In the genomic region with DNA sequence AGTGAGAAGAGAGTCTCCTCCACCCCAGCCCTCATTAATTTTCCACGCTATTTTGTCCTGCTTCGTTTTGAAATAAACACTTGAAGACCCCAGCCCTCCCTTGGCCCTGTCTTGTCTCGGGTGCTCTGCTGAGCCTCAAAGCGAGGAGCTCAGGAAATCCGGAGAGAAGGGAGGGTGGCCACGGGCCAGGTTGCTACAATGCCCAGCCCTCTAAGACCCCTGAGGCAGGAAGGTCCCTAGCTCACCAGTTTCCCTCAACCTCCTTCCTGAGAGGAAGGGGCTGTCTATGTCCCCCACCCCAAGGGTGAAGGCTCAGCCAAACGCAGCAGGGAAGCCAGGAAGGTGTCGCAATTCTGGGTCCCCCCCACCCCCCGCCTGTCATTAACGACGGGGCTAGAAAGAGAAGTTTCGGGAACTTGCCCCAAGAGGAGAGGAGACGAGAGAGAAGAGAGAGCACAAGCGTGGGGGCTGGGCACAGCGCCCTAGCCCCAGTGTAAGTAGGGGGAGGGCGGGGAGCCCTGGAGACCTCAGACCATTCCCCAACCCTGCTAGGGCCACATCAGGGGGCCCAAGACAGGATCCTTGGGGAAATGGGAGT, we compare ENCODE assay signal across 15 mouse cellular contexts. TPM values are rescaled to one million over a fixed set of nuclear protein-coding genes. Genes with fewer than 3 reads are reported as not detected.
DNase-seq lines count a peak whose midpoint lies in the region; ATAC-seq and TF ChIP-seq lines count a peak whose summit lies in the region.
"Had no signal": no experiment of that assay in that cellular context is flagged by ENCODE, and none has a peak within 500 bp of the region (broad histone marks: within the 10 kb centered on the region; RNA-seq: fewer than 3 reads in every experiment).

Gene Csf3r (plus strand): TSS at position 248 of the 598 bp plus-strand sequence.

- no peak for ATAC-seq in kidney, postnatal 0 days (replicated peaks; ENCODE audit: low FRiP score, low read depth)
- no peak for ATAC-seq in erythroid progenitor cell, adult 5-6 weeks (replicated peaks; ENCODE audit: low FRiP score, poor library complexity, severe bottlenecking)
- 0 out of 2 replicates have a peak, but pooled peaks have one; percentile 19 for ATAC-seq in liver, postnatal 0 days
- ATAC-seq: forebrain, embryonic 14.5 days had no signal

- no peaks in the 10 kb centered on the region for H3K4me1 ChIP-seq in kidney, postnatal 0 days (replicated peaks; ENCODE audit: insufficient read depth, low read length)
- no peaks in the 10 kb centered on the region for H3K4me1 ChIP-seq in liver, postnatal 0 days (ENCODE audit: insufficient read depth)
- H3K4me1 ChIP-seq in forebrain, embryonic 10.5 days: 0 out of 2 replicates have a peak, but pooled peaks cover 4% of the 10 kb centered on the region
- H3K4me1 ChIP-seq: embryonic facial prominence, embryonic 13.5 days; heart, embryonic 13.5 days; hindbrain, embryonic 13.5 days had no signal

- H3K9me3 ChIP-seq in kidney, postnatal 0 days (replicated peaks; ENCODE audit: low read length): no peaks in the 10 kb centered on the region
- H3K9me3 ChIP-seq in liver, postnatal 0 days (ENCODE audit: low read length): no peaks in the 10 kb centered on the region
- H3K9me3 ChIP-seq in forebrain, embryonic 10.5 days: no peaks in the 10 kb centered on the region
- H3K9me3 ChIP-seq: embryonic facial prominence, embryonic 13.5 days; heart, embryonic 13.5 days; hindbrain, embryonic 13.5 days had no signal

- no peak for TF ChIP-seq EP300 in liver, postnatal 0 days (IDR thresholded peaks at IDR 0.05; ENCODE audit: low read depth)

- H3K36me3 ChIP-seq in kidney, postnatal 0 days (ENCODE audit: insufficient read depth, low read length): no peaks in the 10 kb centered on the region
- H3K36me3 ChIP-seq in liver, postnatal 0 days (replicated peaks; ENCODE audit: insufficient read depth, low read length): no peaks in the 10 kb centered on the region
- H3K36me3 ChIP-seq in forebrain, embryonic 10.5 days (replicated peaks): no peaks in the 10 kb centered on the region
- H3K36me3 ChIP-seq: embryonic facial prominence, embryonic 13.5 days; heart, embryonic 13.5 days; hindbrain, embryonic 13.5 days had no signal

- no peak within 1 kb of the TSS for H3K27ac ChIP-seq in kidney, postnatal 0 days
- H3K27ac ChIP-seq in liver, postnatal 0 days (ENCODE audit: low read depth): peak within 1 kb of the TSS; percentile 66
- H3K27ac ChIP-seq in forebrain, embryonic 10.5 days: no peak within 1 kb of the TSS
- H3K27ac ChIP-seq: embryonic facial prominence, embryonic 13.5 days; heart, embryonic 13.5 days; hindbrain, embryonic 13.5 days had no signal

- H3K9ac ChIP-seq in kidney, postnatal 0 days (ENCODE audit: low read depth, low read length): no peak within 1 kb of the TSS
- H3K9ac ChIP-seq in liver, postnatal 0 days (replicated peaks): peak within 1 kb of the TSS; percentile 48
- H3K9ac ChIP-seq: embryonic facial prominence, embryonic 13.5 days; heart, embryonic 13.5 days; hindbrain, embryonic 13.5 days had no signal

- H3K27me3 ChIP-seq in kidney, postnatal 0 days (ENCODE audit: insufficient read depth, low read length): no peaks in the 10 kb centered on the region
- H3K27me3 ChIP-seq in liver, postnatal 0 days (ENCODE audit: insufficient read depth, low read length): no peaks in the 10 kb centered on the region
- H3K27me3 ChIP-seq in forebrain, embryonic 10.5 days (ENCODE audit: poor library complexity, severe bottlenecking): no peaks in the 10 kb centered on the region
- H3K27me3 ChIP-seq: embryonic facial prominence, embryonic 13.5 days; hindbrain, embryonic 13.5 days had no signal

- TF ChIP-seq CTCF in kidney, postnatal 0 days (IDR thresholded peaks at IDR 0.05; ENCODE audit: low read depth): no peak
- no peak for TF ChIP-seq CTCF in liver, postnatal 0 days (IDR thresholded peaks at IDR 0.05; ENCODE audit: low read depth)

- WGBS in kidney, postnatal 0 days: 37% methylated on average over 16 of the region's 16 CpGs
- 22% methylated on average over 16 of the region's 16 CpGs for WGBS in liver, postnatal 0 days (ENCODE audit: insufficient replicate concordance)
- 65% methylated on average over 16 of the region's 16 CpGs for WGBS in forebrain, embryonic 10.5 days

- H3K4me2 ChIP-seq in kidney, postnatal 0 days (ENCODE audit: low read length): peak within 1 kb of the TSS; percentile 18; the same call in 1 of the 2 replicates
- peak within 1 kb of the TSS; percentile 57 for H3K4me2 ChIP-seq in liver, postnatal 0 days (ENCODE audit: low read depth, low read length)
- H3K4me2 ChIP-seq: embryonic facial prominence, embryonic 13.5 days; heart, embryonic 13.5 days; hindbrain, embryonic 13.5 days had no signal

- H3K4me3 ChIP-seq in kidney, postnatal 0 days (replicated peaks; ENCODE audit: low read depth, low read length): no peak within 1 kb of the TSS
- H3K4me3 ChIP-seq in liver, postnatal 0 days (ENCODE audit: low read depth, low read length): peak within 1 kb of the TSS; percentile 41
- H3K4me3 ChIP-seq in forebrain, embryonic 10.5 days: no peak within 1 kb of the TSS
- H3K4me3 ChIP-seq: embryonic facial prominence, embryonic 13.5 days; heart, embryonic 13.5 days; hindbrain, embryonic 13.5 days had no signal

- DNase-seq in kidney, postnatal 0 days (ENCODE audit: low spot score): no peak
- no peak for DNase-seq in kidney, adult 8-10 months
- DNase-seq in 416B (ENCODE audit: low read depth): peak; percentile 88
- peak; percentile 49 for DNase-seq in liver, postnatal 0 days
- DNase-seq in right cerebral cortex, adult 18-20 months: no peak
- DNase-seq in forebrain, embryonic 10.5 days (ENCODE audit: extremely low spot score, low spot score): no peak
- no peak for DNase-seq in adrenal gland, adult 2 months
- DNase-seq: cerebellum, postnatal 14 days; kidney, adult 11 months; thymus, adult 18-20 months had no signal

RNA-seq across cellular contexts. Expression of gene Csf3r, which starts in this region (rescaled TPM):
- 0.82 and 1.2 TPM in 2 replicates for polyA plus RNA-seq in kidney, postnatal 0 days (2015; fragmentation: Nextera tagmentation; extraction: Ambion mirVana)
- total RNA-seq in erythroid progenitor cell, adult 5-6 weeks (2015; ENCODE audit: low replicate concordance): 33.2 and 46.1 TPM in 2 replicates
- total RNA-seq in erythroid progenitor cell, adult 5-6 weeks (2017; ENCODE audit: low replicate concordance): 11.7 and 14.2 TPM in 2 replicates
- polyA plus RNA-seq in liver, postnatal 0 days (2015; fragmentation: Nextera tagmentation; extraction: Ambion mirVana): 2.3 and 2.8 TPM in 2 replicates
- polyA plus RNA-seq in forebrain, embryonic 10.5 days (2016; fragmentation: Nextera tagmentation; extraction: Ambion mirVana): 0.32 and 0.65 TPM in 2 replicates
- 1 to 10 TPM; 1.5 to 1.6 TPM for total RNA-seq in adrenal gland, adult 2 months (2021)
- polyA plus RNA-seq in adrenal gland, adult 2 months (2012; rRNA removed): 3.1 TPM in 2 replicates

Comparison
In these comparisons a context has a peak if more than half of its experiments do, and no peak if none do; other contexts are left out.
1. RNA of gene Csf3r (total RNA-seq): 11.7 to 46.1 TPM in erythroid progenitor cell, adult 5-6 weeks; 1.5 to 1.6 TPM in adrenal gland, adult 2 months; every median in the first group is over 4 times any median in the second.
2. DNase-seq: peak in 416B (single experiment) and liver, postnatal 0 days (single experiment); none in kidney, postnatal 0 days (single experiment), kidney, adult 8-10 months (0 of 2), right cerebral cortex, adult 18-20 months (single experiment), forebrain, embryonic 10.5 days (single experiment) and adrenal gland, adult 2 months (single experiment).